Comparison of ENCODE assay signal across 14 mouse cellular contexts in the genomic region with DNA sequence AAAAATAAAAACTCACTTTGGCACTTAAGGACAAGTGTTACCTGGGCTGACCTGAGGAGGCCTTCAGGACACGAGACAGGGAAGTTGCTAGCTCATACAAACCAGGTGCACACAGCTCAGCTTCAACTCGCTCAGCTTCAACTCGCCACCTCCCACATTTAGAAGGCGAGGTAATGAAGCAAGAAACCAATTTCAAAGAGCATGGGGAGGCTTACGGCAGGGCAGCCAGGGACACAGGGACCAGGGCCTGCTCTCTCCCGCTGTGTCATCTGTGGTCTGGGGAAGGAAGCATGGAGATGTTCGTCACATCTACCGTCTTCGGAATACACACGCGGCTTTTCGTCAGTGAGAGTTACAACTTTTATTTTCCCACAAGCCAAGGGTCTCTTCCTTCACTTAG.
DNase-seq lines count a peak whose midpoint lies in the region; ATAC-seq lines count a peak whose summit lies in the region.
"Had no signal": no experiment of that assay in that cellular context is flagged by ENCODE, and none has a peak within 500 bp of the region (broad histone marks: within the 10 kb centered on the region; RNA-seq: fewer than 3 reads in every experiment).

No protein-coding gene starts in this region.

- no peak overlapping the region for H3K9ac ChIP-seq in forebrain, embryonic 11.5 days (ENCODE audit: low read length)
- no peak overlapping the region for H3K9ac ChIP-seq in forebrain, embryonic 12.5 days
- H3K9ac ChIP-seq in limb, embryonic 12.5 days (replicated peaks) = no peak overlapping the region
- H3K9ac ChIP-seq in hindbrain, embryonic 11.5 days (ENCODE audit: low read depth, low read length) = no peak overlapping the region
- no peak overlapping the region for H3K9ac ChIP-seq in neural tube, embryonic 13.5 days
- H3K9ac ChIP-seq in heart, embryonic 11.5 days (ENCODE audit: low read depth, low read length) = no peak overlapping the region
- H3K9ac ChIP-seq: liver, embryonic 14.5 days had no signal

- H3K27ac ChIP-seq in forebrain, embryonic 11.5 days (ENCODE audit: low read depth, low read length) = no peak overlapping the region
- H3K27ac ChIP-seq in forebrain, embryonic 12.5 days = no peak overlapping the region
- H3K27ac ChIP-seq in limb, embryonic 12.5 days = no peak overlapping the region; the same call in 1 of the 2 replicates
- H3K27ac ChIP-seq in limb, embryonic 10.5 days = no peak overlapping the region
- H3K27ac ChIP-seq in hindbrain, embryonic 11.5 days (ENCODE audit: low read depth, low read length) = peak overlapping the region; percentile 67; the same call in 1 of the 2 replicates
- H3K27ac ChIP-seq in neural tube, embryonic 13.5 days (replicated peaks) = peak overlapping the region; percentile 88
- no peak overlapping the region for H3K27ac ChIP-seq in heart, embryonic 11.5 days (ENCODE audit: low read depth, low read length)
- H3K27ac ChIP-seq: liver, embryonic 14.5 days had no signal

- no peaks in the 10 kb centered on the region; the same call in 1 of the 2 replicates for H3K4me1 ChIP-seq in forebrain, embryonic 11.5 days (replicated peaks; ENCODE audit: control insufficient read depth, insufficient read depth, low read length)
- H3K4me1 ChIP-seq in forebrain, embryonic 12.5 days = peaks cover 18% of the 10 kb centered on the region
- peaks cover 30% of the 10 kb centered on the region for H3K4me1 ChIP-seq in limb, embryonic 12.5 days (replicated peaks)
- peaks cover 65% of the 10 kb centered on the region for H3K4me1 ChIP-seq in limb, embryonic 10.5 days
- H3K4me1 ChIP-seq in hindbrain, embryonic 11.5 days (replicated peaks; ENCODE audit: control insufficient read depth, insufficient read depth, low read length) = 0 out of 2 replicates have a peak, but pooled peaks cover 2% of the 10 kb centered on the region
- peaks cover 42% of the 10 kb centered on the region for H3K4me1 ChIP-seq in neural tube, embryonic 13.5 days (replicated peaks)
- H3K4me1 ChIP-seq in heart, embryonic 11.5 days (ENCODE audit: control insufficient read depth, insufficient read depth, low read length) = peaks cover 10% of the 10 kb centered on the region; the same call in 1 of the 2 replicates

- WGBS in forebrain, embryonic 11.5 days = 66% methylated on average over 12 of the region's 12 CpGs
- WGBS in forebrain, embryonic 12.5 days = 70% methylated on average over 12 of the region's 12 CpGs
- 59% methylated on average over 12 of the region's 12 CpGs for WGBS in limb, embryonic 12.5 days
- 70% methylated on average over 12 of the region's 12 CpGs for WGBS in limb, embryonic 10.5 days
- 65% methylated on average over 12 of the region's 12 CpGs for WGBS in hindbrain, embryonic 11.5 days
- 53% methylated on average over 12 of the region's 12 CpGs for WGBS in neural tube, embryonic 13.5 days
- 75% methylated on average over 12 of the region's 12 CpGs for WGBS in heart, embryonic 11.5 days (ENCODE audit: insufficient replicate concordance)

- no peak overlapping the region for H3K4me3 ChIP-seq in forebrain, embryonic 11.5 days (ENCODE audit: low read depth, low read length)
- H3K4me3 ChIP-seq in forebrain, embryonic 12.5 days (replicated peaks) = no peak overlapping the region
- no peak overlapping the region for H3K4me3 ChIP-seq in limb, embryonic 12.5 days (replicated peaks)
- H3K4me3 ChIP-seq in limb, embryonic 10.5 days = no peak overlapping the region
- H3K4me3 ChIP-seq in hindbrain, embryonic 11.5 days (ENCODE audit: low read depth, low read length) = no peak overlapping the region
- H3K4me3 ChIP-seq in neural tube, embryonic 13.5 days = no peak overlapping the region
- no peak overlapping the region for H3K4me3 ChIP-seq in heart, embryonic 11.5 days (ENCODE audit: low read depth, low read length)
- H3K4me3 ChIP-seq: erythroblast, embryonic 14.5 days had no signal

- H3K27me3 ChIP-seq in forebrain, embryonic 11.5 days (ENCODE audit: control insufficient read depth, insufficient read depth, low read length) = no peaks in the 10 kb centered on the region
- no peaks in the 10 kb centered on the region; the same call in 1 of the 2 replicates for H3K27me3 ChIP-seq in forebrain, embryonic 12.5 days
- no peaks in the 10 kb centered on the region for H3K27me3 ChIP-seq in limb, embryonic 12.5 days
- no peaks in the 10 kb centered on the region for H3K27me3 ChIP-seq in limb, embryonic 10.5 days (ENCODE audit: low read depth, poor library complexity, severe bottlenecking)
- H3K27me3 ChIP-seq in hindbrain, embryonic 11.5 days (ENCODE audit: control insufficient read depth, insufficient read depth, low read length) = no peaks in the 10 kb centered on the region
- no peaks in the 10 kb centered on the region for H3K27me3 ChIP-seq in neural tube, embryonic 13.5 days
- H3K27me3 ChIP-seq in heart, embryonic 11.5 days (ENCODE audit: control insufficient read depth, insufficient read depth, low read length) = no peaks in the 10 kb centered on the region

- H3K9me3 ChIP-seq in forebrain, embryonic 11.5 days (ENCODE audit: control insufficient read depth, low read length) = no peaks in the 10 kb centered on the region
- no peaks in the 10 kb centered on the region for H3K9me3 ChIP-seq in forebrain, embryonic 12.5 days
- H3K9me3 ChIP-seq in limb, embryonic 12.5 days = no peaks in the 10 kb centered on the region
- no peaks in the 10 kb centered on the region for H3K9me3 ChIP-seq in limb, embryonic 10.5 days (replicated peaks)
- H3K9me3 ChIP-seq in hindbrain, embryonic 11.5 days (ENCODE audit: control insufficient read depth, low read length) = no peaks in the 10 kb centered on the region
- H3K9me3 ChIP-seq in neural tube, embryonic 13.5 days = no peaks in the 10 kb centered on the region
- no peaks in the 10 kb centered on the region for H3K9me3 ChIP-seq in heart, embryonic 11.5 days (replicated peaks; ENCODE audit: control insufficient read depth, low read length)

- H3K4me2 ChIP-seq in forebrain, embryonic 11.5 days (ENCODE audit: low read depth, low read length, severe bottlenecking) = no peak overlapping the region
- no peak overlapping the region for H3K4me2 ChIP-seq in forebrain, embryonic 12.5 days
- H3K4me2 ChIP-seq in limb, embryonic 12.5 days = no peak overlapping the region
- H3K4me2 ChIP-seq in hindbrain, embryonic 11.5 days (replicated peaks; ENCODE audit: low read depth, low read length) = no peak overlapping the region
- no peak overlapping the region for H3K4me2 ChIP-seq in neural tube, embryonic 13.5 days
- no peak overlapping the region for H3K4me2 ChIP-seq in heart, embryonic 11.5 days

- peak; percentile 28; the same call in 1 of the 2 replicates for ATAC-seq in forebrain, embryonic 11.5 days (replicated peaks; ENCODE audit: low FRiP score)
- ATAC-seq in forebrain, embryonic 12.5 days (ENCODE audit: low FRiP score) = no peak
- peak; percentile 1; the same call in 1 of the 2 replicates for ATAC-seq in limb, embryonic 12.5 days (ENCODE audit: insufficient number of reproducible peaks, insufficient read depth, low FRiP score, low TSS enrichment, low read depth)
- ATAC-seq in hindbrain, embryonic 11.5 days (ENCODE audit: low FRiP score) = peak; percentile 56
- ATAC-seq in neural tube, embryonic 13.5 days (ENCODE audit: low read depth) = peak; percentile 41; the same call in 1 of the 2 replicates
- ATAC-seq in heart, embryonic 11.5 days (replicated peaks; ENCODE audit: insufficient number of reproducible peaks, low FRiP score, low TSS enrichment) = no peak
- ATAC-seq: inflammation-experienced regulatory T-cells, adult 6 months had no signal

- no peak for DNase-seq in forebrain, embryonic 11.5 days (ENCODE audit: low spot score)
- DNase-seq in limb, embryonic 10.5 days (ENCODE audit: low spot score) = no peak
- DNase-seq in hindbrain, embryonic 11.5 days (ENCODE audit: low spot score) = no peak
- DNase-seq in adrenal gland, postnatal 4 days (ENCODE audit: low spot score in 2 of 2) = no peak
- DNase-seq: cerebellum, adult 9-10 months; lung, postnatal 14 days; thymus, postnatal 4 days had no signal

- H3K36me3 ChIP-seq in forebrain, embryonic 11.5 days (ENCODE audit: control insufficient read depth, insufficient read depth, low read length) = no peaks in the 10 kb centered on the region
- H3K36me3 ChIP-seq in forebrain, embryonic 12.5 days (replicated peaks) = no peaks in the 10 kb centered on the region
- H3K36me3 ChIP-seq in limb, embryonic 12.5 days = no peaks in the 10 kb centered on the region
- H3K36me3 ChIP-seq in limb, embryonic 10.5 days = no peaks in the 10 kb centered on the region
- no peaks in the 10 kb centered on the region for H3K36me3 ChIP-seq in hindbrain, embryonic 11.5 days (ENCODE audit: control insufficient read depth, insufficient read depth, low read length)
- H3K36me3 ChIP-seq in neural tube, embryonic 13.5 days = no peaks in the 10 kb centered on the region
- no peaks in the 10 kb centered on the region for H3K36me3 ChIP-seq in heart, embryonic 11.5 days (ENCODE audit: control insufficient read depth, insufficient read depth, low read length)

Comparison
In these comparisons a context has a peak if more than half of its experiments do, and no peak if none do; other contexts are left out.
1. ATAC-seq: peak in forebrain, embryonic 11.5 days (single experiment), limb, embryonic 12.5 days (single experiment), hindbrain, embryonic 11.5 days (single experiment) and neural tube, embryonic 13.5 days (single experiment); none in forebrain, embryonic 12.5 days (single experiment) and heart, embryonic 11.5 days (single experiment).
2. H3K27ac ChIP-seq: peak in hindbrain, embryonic 11.5 days (single experiment) and neural tube, embryonic 13.5 days (single experiment); none in forebrain, embryonic 11.5 days (single experiment), forebrain, embryonic 12.5 days (single experiment), limb, embryonic 12.5 days (single experiment), limb, embryonic 10.5 days (single experiment) and heart, embryonic 11.5 days (single experiment).